8 mouse cellular contexts compared by ENCODE assay signal in genomic region chr16:55863149-55863815, GRCm38 (mm10). TPM values are rescaled to one million over a fixed set of nuclear protein-coding genes. Genes with fewer than 3 reads are reported as not detected.
DNase-seq lines count a peak whose midpoint lies in the region; ATAC-seq and TF ChIP-seq lines count a peak whose summit lies in the region.

No protein-coding gene starts in this region.

- H3K4me1 ChIP-seq in liver, adult 2 months (ENCODE audit: control insufficient read depth, insufficient read depth, low read length): peaks cover 2% of the 10 kb centered on the region; the same call in 1 of the 2 replicates

- H3K27ac ChIP-seq in liver, adult 2 months (replicated peaks; ENCODE audit: insufficient read depth, low read depth, low read length): no peak overlapping the region

- no peaks in the 10 kb centered on the region for H3K27me3 ChIP-seq in liver, adult 2 months (ENCODE audit: control insufficient read depth, insufficient read depth, low read length)

- ATAC-seq in common myeloid progenitor, adult 5-6 weeks (replicated peaks; ENCODE audit: low read depth, poor library complexity, severe bottlenecking): peak; percentile 97

- no peaks in the 10 kb centered on the region for H3K79me2 ChIP-seq in liver, adult 2 months (ENCODE audit: control insufficient read depth, insufficient read depth, low read length)

- TF ChIP-seq CTCF in liver, adult 2 months (IDR thresholded peaks at IDR 0.05; ENCODE audit: low read depth, low read length): peak; percentile 79

- no peak overlapping the region for H3K9ac ChIP-seq in liver, adult 2 months (ENCODE audit: low read depth, low read length)

- WGBS in liver, adult 2 months: 13% methylated on average over 7 of the region's 7 CpGs

- intact Hi-C loops in gastrocnemius, postnatal 36 days (cut with DNase I): no loop called here

- H3K36me3 ChIP-seq in liver, adult 2 months (ENCODE audit: control insufficient read depth, insufficient read depth, low read length): no peaks in the 10 kb centered on the region

- H3K4me3 ChIP-seq in liver, adult 2 months (ENCODE audit: insufficient read depth, low read depth, low read length): 0 out of 2 replicates have a peak overlapping the region, but pooled peaks have one; percentile 34

- DNase-seq in urinary bladder, postnatal 10 days (ENCODE audit: low spot score): peak; percentile 13
- no peak for DNase-seq in urinary bladder, adult 2 months (ENCODE audit: low spot score)
- peak; percentile 35 to 53 for DNase-seq in gastrocnemius, postnatal 36 days
- peak; percentile 84 for DNase-seq in kidney, adult 9 months
- peak; percentile 75 for DNase-seq in liver, adult 2 months (ENCODE audit: extremely low read depth, low read depth, low spot score)
- peak; percentile 88 for DNase-seq in naive thymus-derived CD4-positive, alpha-beta T cell, adult 2 months (ENCODE audit: low read depth)
- peak; percentile 42 to 66 for DNase-seq in spleen, postnatal 36 days (ENCODE audit: low spot score in 2 of 2)

- TF ChIP-seq POLR2A in liver, adult 2 months (IDR thresholded peaks at IDR 0.05; ENCODE audit: extremely low read depth, insufficient read depth, low read length): no peak

RNA-seq across cellular contexts. Expression of gene Nfkbiz, which starts 24.6 kb away (rescaled TPM):
- 10.3 and 10.8 TPM in 2 replicates for polyA plus RNA-seq in urinary bladder, adult 2 months (2012; rRNA removed)
- total RNA-seq in common myeloid progenitor, adult 5-6 weeks (2017): 25.9 and 26.7 TPM in 2 replicates
- 1 to 10 TPM in 1 of 2 experiments, under 1 TPM in 1; 0.76 to 1.4 TPM for total RNA-seq in gastrocnemius, postnatal 36 days (2021)
- total RNA-seq in liver, adult 2 months (2014; rRNA removed): 3.7 and 4.2 TPM in 2 replicates
- 4.1 and 4.5 TPM in 2 replicates for polyA plus RNA-seq in liver, adult 2 months (2012; rRNA removed)

RNA-seq across cellular contexts. Expression of gene Nxpe3, which starts 31.8 kb away (rescaled TPM):
- 3.9 and 4.4 TPM in 2 replicates for polyA plus RNA-seq in urinary bladder, adult 2 months (2012; rRNA removed)
- total RNA-seq in common myeloid progenitor, adult 5-6 weeks (2017): 10.1 and 15.5 TPM in 2 replicates
- total RNA-seq in gastrocnemius, postnatal 36 days (2021): under 1 TPM; 0.12 to 0.48 TPM
- total RNA-seq in liver, adult 2 months (2014; rRNA removed): 0.34 and 0.37 TPM in 2 replicates
- 0.06 and 0.12 TPM in 2 replicates for polyA plus RNA-seq in liver, adult 2 months (2012; rRNA removed)
